Mouse (Mus musculus) embryo, embryonic 10.5 days (tissue): ENCODE results near the gene Zfp318.
A peak's percentile ranks its signal among the peaks of the same experiment; 100 is the strongest.

Source experiments
- DNase-seq: peaks from one replicate; pipeline ENCODE4 v3.0.0-alpha.2; 2015; ENCODE audit warnings: low spot score

Zfp318 gene

GRCm38 (mm10) chr17:46383294-46384060, at the start of gene Zfp318:
TSS of gene Zfp318 (plus strand) at chr17:46383731.
- DNase-seq: peak; percentile 97

- DNase-seq: peak; percentile 45
These were observed 47.1 kb upstream of the Zfp318 start for GRCm38 (mm10) chr17:46336475-46336874.

DNA sequence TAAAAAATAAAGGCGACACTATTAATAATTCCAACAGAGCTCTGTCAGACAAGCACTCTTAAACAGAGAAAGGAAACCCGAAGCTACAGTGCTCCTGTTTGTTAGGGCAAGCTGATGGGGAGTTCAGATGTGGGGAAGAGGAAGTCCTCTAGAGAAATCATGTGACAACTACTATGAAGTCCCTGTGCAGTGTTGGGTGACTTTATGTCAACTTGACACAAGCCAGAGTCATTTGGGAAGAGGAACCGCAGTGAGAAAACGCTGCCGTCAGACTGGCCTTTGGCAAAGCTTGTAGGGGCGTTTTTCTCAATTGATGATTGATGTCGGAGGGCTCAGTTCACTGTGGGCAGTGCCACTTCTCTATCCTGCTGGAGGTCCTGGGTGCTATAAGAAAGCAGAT, 42.3 kb upstream of the Zfp318 start:
- DNase-seq: no peak

DNA sequence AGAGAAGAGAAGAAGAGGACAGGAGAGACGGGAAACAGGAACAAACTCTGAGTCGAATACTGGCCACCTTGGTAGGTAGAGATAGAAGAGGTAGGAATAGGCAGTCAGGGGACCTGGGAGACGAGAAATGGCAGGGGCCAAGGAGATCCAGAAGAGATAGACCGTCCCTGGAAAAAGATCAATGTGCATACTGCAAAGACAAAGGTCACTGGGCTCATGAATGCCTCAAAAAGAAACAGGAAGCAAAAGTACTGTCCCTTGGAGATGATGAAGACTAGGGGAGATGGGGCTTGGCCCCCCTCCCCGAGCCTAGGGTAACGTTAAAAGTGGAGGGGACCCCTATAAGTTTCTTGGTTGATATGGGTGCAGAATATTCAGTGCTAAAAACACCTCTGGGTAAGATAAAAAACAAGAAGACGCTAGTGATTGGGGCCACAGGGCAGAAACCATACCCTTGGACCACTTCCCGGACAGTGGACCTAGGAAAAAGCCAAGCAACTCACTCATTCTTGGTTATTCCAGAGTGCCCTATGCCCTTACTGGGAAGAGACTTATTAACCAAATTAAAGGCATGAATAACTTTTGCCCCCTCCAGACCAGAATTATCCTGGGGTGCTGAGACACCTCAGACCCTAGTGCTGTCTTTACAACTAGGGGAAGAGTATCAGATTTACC, 32.4 kb upstream of the Zfp318 start:
- no peak for DNase-seq

GRCm38 (mm10) chr17:46371783-46372182, 11.7 kb upstream of the Zfp318 start:
- peak; percentile 39 for DNase-seq

DNA sequence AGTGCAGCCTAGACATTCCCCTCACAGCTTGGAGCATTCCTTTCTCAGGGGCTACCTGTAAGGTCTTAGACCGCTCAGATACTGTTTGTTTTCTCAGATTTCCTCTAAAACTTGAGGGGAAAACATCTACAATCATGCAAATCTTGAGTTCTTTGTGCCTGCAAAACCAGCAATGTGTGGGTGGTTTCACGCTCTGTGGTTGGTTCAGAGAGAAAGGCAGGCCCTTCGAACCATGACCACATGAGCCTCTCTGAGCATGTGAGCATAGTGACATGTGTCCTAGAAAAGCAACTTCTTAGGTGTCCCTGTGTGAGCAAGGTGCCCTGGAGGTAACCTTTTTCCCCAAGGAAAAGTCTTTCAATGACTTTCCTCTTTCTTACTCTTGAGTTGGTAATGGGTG, 5.0 kb upstream of the Zfp318 start:
- DNase-seq: no peak

- peak; percentile 53 for DNase-seq
These were observed 700 bp downstream of the Zfp318 start for GRCm38 (mm10) chr17:46384061-46384801.

- DNase-seq: no peak
These were observed 4.7 kb downstream of the Zfp318 start for GRCm38 (mm10) chr17:46388200-46388599.

DNA sequence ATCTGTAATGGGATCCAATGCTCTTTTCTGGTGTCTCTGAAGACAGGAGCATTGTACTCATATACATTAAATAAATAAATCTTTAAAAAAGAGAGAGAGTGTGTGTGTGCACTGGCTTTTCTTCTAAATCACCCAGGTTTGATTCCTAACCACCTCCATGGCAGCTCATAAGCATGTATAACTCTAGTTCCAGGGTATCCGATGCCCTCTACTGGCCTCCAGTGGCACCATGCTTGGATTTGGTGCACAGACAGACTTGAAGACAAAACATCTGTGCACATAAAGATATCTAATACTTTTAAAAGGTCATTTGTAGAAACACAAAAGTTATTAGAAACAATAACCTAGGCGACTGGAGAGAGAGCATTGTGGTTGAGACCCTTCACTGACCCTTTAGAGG, 9.5 kb downstream of the Zfp318 start:
- peak; percentile 65 for DNase-seq

- no peak for DNase-seq
These were observed 11.1 kb downstream of the Zfp318 start for GRCm38 (mm10) chr17:46394631-46395030.

DNA sequence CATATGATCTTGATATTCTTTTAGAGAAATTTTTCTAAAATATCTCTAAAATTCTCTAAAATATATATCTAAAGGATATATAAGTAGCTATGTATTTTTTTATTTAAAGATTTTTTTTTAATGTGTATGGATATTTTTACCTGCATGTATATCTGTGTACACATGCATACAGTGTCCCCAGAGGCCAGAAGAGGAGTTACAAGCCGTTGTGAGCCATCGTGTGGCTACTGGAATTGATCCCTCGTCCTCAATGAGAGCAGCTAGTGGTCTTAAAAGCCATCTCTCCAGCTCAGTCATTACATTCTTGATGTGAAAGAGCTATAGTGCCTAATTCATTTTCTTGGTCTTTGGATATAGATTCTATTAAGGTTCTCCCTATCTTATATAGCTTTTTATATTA, 24.9 kb downstream of the Zfp318 start:
- DNase-seq: peak; percentile 37

- DNase-seq: no peak
These were observed 35.1 kb downstream of the Zfp318 start for GRCm38 (mm10) chr17:46418628-46419027.

DNA sequence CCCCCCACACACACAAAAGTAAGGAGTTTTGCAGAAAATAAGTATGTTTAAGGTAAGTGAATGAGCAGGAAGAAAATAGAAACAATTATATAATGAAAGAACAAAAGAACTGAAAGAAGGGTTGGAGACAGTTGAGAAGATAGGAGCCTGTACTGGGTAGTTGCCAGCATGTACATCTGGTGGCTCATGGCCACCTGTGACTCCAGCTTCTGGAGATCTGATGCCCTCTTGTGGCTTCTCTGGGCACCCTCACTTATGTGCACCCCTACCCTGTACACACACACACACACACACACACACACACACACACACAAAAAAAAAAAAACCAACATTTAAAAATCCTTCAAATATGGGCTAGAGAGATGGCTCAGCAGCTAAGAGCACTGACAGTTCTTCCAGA, 36.2 kb downstream of the Zfp318 start:
- no peak for DNase-seq

DNA sequence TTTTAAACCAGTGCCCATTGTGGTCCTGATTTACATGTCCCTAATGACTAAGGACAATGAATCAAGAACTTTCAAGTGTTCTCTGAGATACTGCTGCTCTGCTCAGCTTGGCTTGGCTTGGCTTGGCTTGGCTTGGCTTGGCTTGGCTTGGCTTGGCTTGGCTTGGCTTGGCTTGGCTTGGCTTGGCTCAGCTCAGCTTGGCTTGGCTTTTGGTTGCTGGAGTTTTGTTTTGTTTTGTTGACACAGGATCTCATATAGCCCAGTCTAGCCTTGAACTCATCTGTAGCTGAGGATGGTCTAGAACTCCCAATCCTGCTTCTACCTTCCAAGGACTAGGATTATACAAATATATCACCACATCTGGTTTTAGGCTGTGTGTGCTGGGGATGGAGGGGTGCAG, 43.0 kb downstream of the Zfp318 start:
- DNase-seq: no peak

DNA sequence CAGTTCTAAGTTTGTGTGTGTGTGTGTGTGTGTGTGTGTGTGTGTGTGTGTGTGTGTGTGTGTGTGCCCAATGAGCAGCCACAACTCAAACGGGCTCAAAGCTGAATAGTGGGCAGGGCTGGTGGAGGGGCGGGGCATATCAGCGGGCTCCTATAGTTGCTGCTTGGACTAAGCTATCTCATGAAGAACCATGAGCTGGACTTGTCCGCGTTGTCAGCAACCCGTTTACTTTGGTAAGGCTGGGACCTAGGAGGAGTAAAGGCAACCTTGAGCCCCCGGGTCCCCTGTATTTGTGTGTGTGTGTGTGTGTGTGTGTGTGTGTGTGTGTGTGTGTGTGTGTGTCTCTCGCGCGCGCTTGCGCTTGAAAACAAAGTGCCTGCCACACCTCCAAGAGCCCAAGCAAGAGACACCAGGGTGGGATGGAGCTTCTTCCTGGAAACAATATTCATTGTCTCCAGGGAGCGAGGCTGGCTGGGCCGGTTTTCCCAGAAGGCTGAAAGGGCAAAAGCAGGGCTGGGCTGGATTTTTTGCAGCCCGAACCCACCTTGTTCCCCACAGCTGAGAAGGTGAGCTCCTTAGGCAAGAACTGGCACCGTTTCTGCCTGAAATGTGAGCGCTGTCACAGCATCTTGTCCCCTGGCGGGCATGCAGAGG, 45.4 kb downstream of the Zfp318 start, which contains the start of gene Crip3:
Gene Crip3, plus strand, starts transcription at position 166 of the 654 bp plus-strand sequence.
- peak; percentile 54 for DNase-seq

GRCm38 (mm10) chr17:46433627-46434026, 50.1 kb downstream of the Zfp318 start:
- peak; percentile 65 for DNase-seq

DNA sequence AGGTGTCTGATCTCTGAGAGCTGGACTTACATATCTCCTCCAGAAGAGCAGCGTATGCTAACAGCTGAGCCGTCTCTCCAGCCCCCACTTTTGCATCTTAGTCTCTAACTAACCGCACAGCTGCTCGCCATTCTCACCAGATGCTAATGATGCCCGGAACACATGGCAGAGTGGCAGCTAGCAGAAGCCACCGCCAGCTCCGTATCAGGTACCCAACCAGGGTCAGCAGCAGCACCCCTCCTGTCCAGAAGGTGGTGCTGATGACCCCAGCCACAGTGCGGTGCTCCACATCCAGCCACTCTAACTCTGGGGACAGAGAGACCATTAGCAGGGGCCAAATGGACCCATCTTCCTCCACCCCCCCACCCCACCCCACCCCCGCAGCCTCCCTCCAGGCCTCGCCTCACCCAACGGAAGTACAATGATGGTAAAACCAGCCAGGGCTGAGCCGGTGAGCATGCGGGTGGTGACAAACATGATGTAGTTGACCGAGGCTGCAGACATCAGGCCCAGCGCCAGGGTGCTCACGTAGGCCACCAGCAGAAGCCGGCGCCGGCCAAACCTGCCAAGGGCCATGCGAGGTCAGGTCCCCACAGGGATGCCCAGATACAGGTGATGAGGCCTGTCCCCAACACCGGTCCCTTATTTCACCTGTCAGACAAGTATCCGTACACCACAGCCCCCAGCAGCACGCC, 53.3 kb downstream of the Zfp318 start:
- peak; percentile 74 for DNase-seq

- DNase-seq: no peak
These were observed 54.9 kb downstream of the Zfp318 start, which contains the start of gene Slc22a7 for GRCm38 (mm10) chr17:46438298-46438873. TSS of gene Slc22a7 (minus strand) at chr17:46438457.

DNA sequence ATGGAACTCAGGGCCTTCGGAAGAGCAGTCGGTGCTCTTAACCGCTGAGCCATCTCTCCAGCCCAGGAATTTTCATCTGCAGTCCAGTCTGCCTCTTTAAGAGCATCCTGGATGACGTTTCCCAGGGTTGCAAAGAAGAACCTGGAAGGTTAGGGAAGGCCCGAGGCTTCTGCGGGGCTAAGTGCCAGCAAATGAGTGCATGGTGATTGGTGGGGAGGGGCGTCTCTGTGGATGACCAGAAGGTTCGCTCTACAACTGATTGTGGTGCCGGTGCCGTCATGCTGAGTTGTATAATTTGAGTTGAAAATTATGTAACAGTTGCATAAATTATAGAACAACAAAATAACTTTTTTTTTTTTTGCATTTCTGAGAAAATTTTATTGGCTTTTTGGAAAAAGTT, 55.6 kb downstream of the Zfp318 start:
- no peak for DNase-seq

- DNase-seq: no peak
These were observed 61.5 kb downstream of the Zfp318 start for GRCm38 (mm10) chr17:46444839-46445579.
